ENCODE assay signal across 8 mouse cellular contexts in the genomic region with DNA sequence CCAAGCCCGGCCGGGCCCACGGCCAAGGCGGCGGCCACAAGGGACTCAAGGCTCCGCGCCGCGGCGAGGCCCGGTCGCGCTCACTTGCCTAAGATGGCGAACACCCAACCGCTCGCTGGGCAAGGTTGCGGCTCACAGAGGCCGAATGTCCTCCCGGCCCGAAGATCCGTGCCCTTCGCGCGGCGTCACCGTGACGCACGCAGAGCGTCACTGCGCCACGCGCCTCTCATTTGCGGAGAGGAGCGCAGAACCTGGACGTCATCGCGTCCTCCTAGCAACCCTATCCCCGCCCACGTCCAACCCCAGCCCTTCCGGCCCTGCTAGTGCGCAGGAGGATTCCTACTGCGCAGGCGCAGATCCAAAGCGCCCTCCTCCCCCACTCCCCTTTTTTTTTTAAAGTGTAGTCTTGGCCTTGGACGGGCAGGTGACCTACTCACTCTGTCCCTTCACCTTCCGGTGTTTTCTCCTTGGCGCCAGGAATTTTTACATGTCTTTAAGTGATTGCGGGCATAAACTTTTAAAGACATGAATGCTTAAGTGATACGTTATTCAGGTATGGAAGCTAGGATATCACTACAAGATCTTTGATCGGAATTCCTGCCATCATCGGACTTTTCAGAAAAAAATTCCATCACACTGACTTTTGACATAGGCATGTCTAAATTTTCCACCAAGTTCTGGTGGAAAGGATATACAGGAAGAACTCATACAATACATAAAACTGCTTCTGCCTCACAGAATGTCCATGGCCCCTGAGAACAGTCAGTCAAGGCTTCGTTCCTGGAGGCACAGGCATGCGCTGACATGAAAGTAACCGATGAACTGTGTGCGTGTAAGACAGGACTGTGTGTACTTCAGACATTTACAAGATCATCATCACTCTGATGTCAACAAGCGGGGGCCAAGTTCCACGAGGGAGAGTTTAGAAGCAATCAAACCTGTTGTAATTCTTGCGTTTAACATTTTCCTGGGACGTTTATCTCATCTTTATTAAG. TPM values are rescaled to one million over a fixed set of nuclear protein-coding genes. Genes with fewer than 3 reads are reported as not detected.
DNase-seq lines count a peak whose midpoint lies in the region; ATAC-seq lines count a peak whose summit lies in the region.

Gene Slc25a3 (minus strand): TSS at position 232 of the 995 bp plus-strand sequence.

- no peaks in the 10 kb centered on the region for H3K9me3 ChIP-seq in heart, embryonic 13.5 days
- no peaks in the 10 kb centered on the region for H3K9me3 ChIP-seq in liver, embryonic 12.5 days (replicated peaks)
- no peaks in the 10 kb centered on the region for H3K9me3 ChIP-seq in stomach, embryonic 15.5 days

- WGBS in heart, embryonic 13.5 days: 9% methylated on average over 59 of the region's 59 CpGs
- WGBS in liver, embryonic 12.5 days (ENCODE audit: insufficient replicate concordance): 12% methylated on average over 59 of the region's 59 CpGs
- WGBS in stomach, embryonic 15.5 days: 10% methylated on average over 58 of the region's 59 CpGs

- peak within 1 kb of the TSS; percentile 99 for H3K9ac ChIP-seq in heart, embryonic 13.5 days
- peak within 1 kb of the TSS; percentile 98 for H3K9ac ChIP-seq in liver, embryonic 12.5 days
- H3K9ac ChIP-seq in stomach, embryonic 15.5 days: peak within 1 kb of the TSS; percentile 98

- peak within 1 kb of the TSS; percentile 82 for H3K4me2 ChIP-seq in heart, embryonic 13.5 days
- peak within 1 kb of the TSS; percentile 75 for H3K4me2 ChIP-seq in liver, embryonic 12.5 days
- H3K4me2 ChIP-seq in stomach, embryonic 15.5 days: peak within 1 kb of the TSS; percentile 64

- DNase-seq in CD4-positive, CD25-positive, alpha-beta regulatory T cell, adult 2 months (ENCODE audit: low read depth, low spot score): peak; percentile 100
- DNase-seq in fat pad, adult 2 months (ENCODE audit: extremely low read depth, low read depth, low spot score): peak; percentile 76
- peak; percentile 99 for DNase-seq in kidney, postnatal 10 days
- DNase-seq in natural killer cell, adult 2 months (ENCODE audit: low spot score in 2 of 2): peak; percentile 97 to 98

- H3K27me3 ChIP-seq in heart, embryonic 13.5 days (replicated peaks): no peaks in the 10 kb centered on the region
- no peaks in the 10 kb centered on the region for H3K27me3 ChIP-seq in liver, embryonic 12.5 days (replicated peaks)
- H3K27me3 ChIP-seq in stomach, embryonic 15.5 days (replicated peaks): no peaks in the 10 kb centered on the region

- peak within 1 kb of the TSS; percentile 86 for H3K4me3 ChIP-seq in brown adipose tissue, adult 24 weeks (ENCODE audit: insufficient read depth, low read depth, low read length)
- H3K4me3 ChIP-seq in heart, embryonic 13.5 days: peak within 1 kb of the TSS; percentile 100
- peak within 1 kb of the TSS; percentile 99 for H3K4me3 ChIP-seq in liver, embryonic 12.5 days
- H3K4me3 ChIP-seq in stomach, embryonic 15.5 days (replicated peaks): peak within 1 kb of the TSS; percentile 80

- peaks cover 33% of the 10 kb centered on the region for H3K36me3 ChIP-seq in heart, embryonic 13.5 days
- H3K36me3 ChIP-seq in liver, embryonic 12.5 days: peaks cover 33% of the 10 kb centered on the region
- peaks cover 13% of the 10 kb centered on the region; the same call in 1 of the 2 replicates for H3K36me3 ChIP-seq in stomach, embryonic 15.5 days

- ATAC-seq in heart, embryonic 13.5 days (ENCODE audit: extremely low read depth, insufficient number of reproducible peaks, low FRiP score, low TSS enrichment): peak; percentile 99
- ATAC-seq in liver, embryonic 12.5 days: peak; percentile 97
- peak; percentile 99 for ATAC-seq in stomach, embryonic 15.5 days (ENCODE audit: insufficient read depth, low FRiP score, low read depth)

- peak within 1 kb of the TSS; percentile 97 for H3K27ac ChIP-seq in brown adipose tissue, adult 24 weeks (replicated peaks; ENCODE audit: low read depth, low read length)
- H3K27ac ChIP-seq in heart, embryonic 13.5 days (replicated peaks): peak within 1 kb of the TSS; percentile 97
- peak within 1 kb of the TSS; percentile 93 for H3K27ac ChIP-seq in liver, embryonic 12.5 days
- H3K27ac ChIP-seq in stomach, embryonic 15.5 days: peak within 1 kb of the TSS; percentile 95

- peaks cover 2% of the 10 kb centered on the region; the same call in 1 of the 2 replicates for H3K4me1 ChIP-seq in brown adipose tissue, adult 24 weeks (ENCODE audit: control insufficient read depth, insufficient read depth, insufficient read length, low read length)
- peaks cover 45% of the 10 kb centered on the region for H3K4me1 ChIP-seq in heart, embryonic 13.5 days
- H3K4me1 ChIP-seq in liver, embryonic 12.5 days: peaks cover 40% of the 10 kb centered on the region
- H3K4me1 ChIP-seq in stomach, embryonic 15.5 days: peaks cover 7% of the 10 kb centered on the region

RNA-seq across cellular contexts. Expression of gene Slc25a3, which starts in this region (rescaled TPM):
- polyA plus RNA-seq in brown adipose tissue, adult 24 weeks (2012; ENCODE audit: insufficient read depth, insufficient read length, missing spikeins): 491 and 596 TPM in 2 replicates
- 801 and 895 TPM in 2 replicates for polyA plus RNA-seq in heart, embryonic 13.5 days (2015; fragmentation: Nextera tagmentation; extraction: Ambion mirVana)
- 282 and 297 TPM in 2 replicates for polyA plus RNA-seq in liver, embryonic 12.5 days (2016; fragmentation: Nextera tagmentation; extraction: Ambion mirVana)
- 440 and 482 TPM in 2 replicates for polyA plus RNA-seq in stomach, embryonic 15.5 days (2015; fragmentation: Nextera tagmentation; extraction: Ambion mirVana)

Comparison
In these comparisons a context has a peak if more than half of its experiments do, and no peak if none do; other contexts are left out.
1. Peak in every context shown above with its lines: DNase-seq, ATAC-seq, H3K4me3 ChIP-seq and H3K27ac ChIP-seq.